Mouse (Mus musculus) liver, embryonic 16.5 days (tissue): Measurements from ENCODE around the gene Pde1b. TPM values are rescaled to one million over a fixed set of nuclear protein-coding genes. Genes with fewer than 3 reads are reported as not detected.

Experiments
- ATAC-seq: fragments of 200-750 bp; cut with Nextera tagmentation; 2 replicates; pipeline ENCODE4 v1.8.0; 2017; ENCODE audit warnings: low read depth, mild to moderate bottlenecking, moderate number of reproducible peaks, moderate library complexity
- H3K27ac ChIP-seq: fragments of 300-500 bp; sonication (generic); 2 replicates; pipeline ENCODE4 v1.5.1; 2014; ENCODE audit warnings: mild to moderate bottlenecking, low read length
- H3K27me3 ChIP-seq: fragments of 300-500 bp; sonication (generic); 2 replicates; pipeline ENCODE4 v1.6.1; 2014; ENCODE audit warnings: low read depth, low read length, mixed read lengths; ENCODE audit not compliant: control insufficient read depth, insufficient read depth
- H3K36me3 ChIP-seq: fragments of 300-500 bp; sonication (generic); 2 replicates; pipeline ENCODE4 v1.6.1; 2014; ENCODE audit warnings: mild to moderate bottlenecking; ENCODE audit not compliant: control insufficient read depth, insufficient read depth
- H3K4me1 ChIP-seq: fragments of 300-500 bp; sonication (generic); 2 replicates; pipeline ENCODE4 v1.6.1; 2014; ENCODE audit warnings: low read depth, low read length, mixed read lengths; ENCODE audit not compliant: control insufficient read depth
- H3K4me2 ChIP-seq: fragments of 300-500 bp; sonication (generic); 2 replicates; pipeline ENCODE4 v1.6.1; 2014; ENCODE audit warnings: low read depth, low read length, mixed read lengths
- H3K4me3 ChIP-seq: fragments of 300-500 bp; sonication (generic); 2 replicates; pipeline ENCODE4 v1.5.1; 2014; ENCODE audit warnings: low read depth, mild to moderate bottlenecking, low read length
- H3K9ac ChIP-seq: fragments of 300-500 bp; sonication (generic); 2 replicates; pipeline ENCODE4 v1.6.1; 2014; ENCODE audit warnings: low read depth, low read length
- H3K9me3 ChIP-seq: fragments of 300-500 bp; sonication (generic); replicated peaks from 2 replicates; pipeline ENCODE4 v1.6.1; 2016; ENCODE audit warnings: low read length; ENCODE audit not compliant: control insufficient read depth
- WGBS: fragments of 180-500 bp; shearing (Covaris S2); extraction: QIAGEN DNeasy Blood & Tissue Kit; methylation state at CpG from one replicate; pipeline ENCODE4 v1.1.7; 2014; ENCODE audit not compliant: insufficient replicate concordance; 5-methylcytosine and 5-hydroxymethylcytosine counted together
- polyA plus RNA-seq: library from polyadenylated mRNA; unstranded; fragments of >200 nt; fragmentation: Nextera tagmentation; extraction: Ambion mirVana; gene quantifications from 2 replicates; pipeline ENCODE4 v1.2.1, GENCODE M21; 2015

Pde1b gene
- polyA plus RNA-seq, 1 experiment from 2014 or later, result 0.31 TPM

GRCm38 (mm10) chr15:103500723-103501122 lies 2.1 kb upstream of the Pde1b start:
- no peak overlapping the region for H3K4me2 ChIP-seq
- no peaks in the 10 kb centered on the region for H3K36me3 ChIP-seq
- WGBS, result 47% methylated on average over 1 of the region's 1 CpGs
- H3K27ac ChIP-seq, result no peak overlapping the region
- no peaks in the 10 kb centered on the region for H3K9me3 ChIP-seq
- no peak overlapping the region for H3K9ac ChIP-seq
- H3K4me1 ChIP-seq, result peaks cover 3% of the 10 kb centered on the region; the same call in 1 of the 2 replicates
- H3K4me3 ChIP-seq, result no peak overlapping the region
- H3K27me3 ChIP-seq, result peaks cover 19% of the 10 kb centered on the region
- ATAC-seq, result no peak

- Histone ChIP-seq H3K4me1 (peaks cover 3% of the 10 kb centered on the region; the same call in 1 of the 2 replicates), H3K27me3 (peaks cover 19% of the 10 kb centered on the region), H3K4me2 (no peak overlapping the region), H3K9ac (no peak overlapping the region), H3K36me3 (no peaks in the 10 kb centered on the region), H3K9me3 (no peaks in the 10 kb centered on the region), H3K27ac (no peak overlapping the region), H3K4me3 (no peak overlapping the region)
- WGBS, result 52% methylated on average over 2 of the region's 2 CpGs
- ATAC-seq, result no peak
Observed at GRCm38 (mm10) chr15:103501186-103501585, 1.6 kb upstream of the Pde1b start.

GRCm38 (mm10) chr15:103503251-103503600 lies 392 bp downstream of the Pde1b start:
- no peak for ATAC-seq
- Histone ChIP-seq H3K36me3 (no peaks in the 10 kb centered on the region), H3K27me3 (peaks cover 19% of the 10 kb centered on the region), H3K4me3 (peak overlapping the region; percentile 41), H3K9me3 (no peaks in the 10 kb centered on the region), H3K4me2 (peak overlapping the region; percentile 62), H3K4me1 (peaks cover 3% of the 10 kb centered on the region; the same call in 1 of the 2 replicates), H3K27ac (no peak overlapping the region), H3K9ac (no peak overlapping the region)
- WGBS, result 3% methylated on average over 15 of the region's 15 CpGs

GRCm38 (mm10) chr15:103503660-103504059 lies 826 bp downstream of the Pde1b start:
- Histone ChIP-seq H3K9ac (no peak overlapping the region), H3K36me3 (no peaks in the 10 kb centered on the region), H3K9me3 (no peaks in the 10 kb centered on the region), H3K27ac (no peak overlapping the region), H3K4me1 (peaks cover 3% of the 10 kb centered on the region; the same call in 1 of the 2 replicates), H3K27me3 (peaks cover 19% of the 10 kb centered on the region), H3K4me2 (no peak overlapping the region), H3K4me3 (no peak overlapping the region)
- WGBS, result 51% methylated on average over 12 of the region's 12 CpGs
- ATAC-seq, result no peak

- Histone ChIP-seq H3K4me1 (no peaks in the 10 kb centered on the region), H3K4me3 (no peak overlapping the region), H3K27ac (no peak overlapping the region), H3K27me3 (no peaks in the 10 kb centered on the region; the same call in 1 of the 2 replicates), H3K4me2 (no peak overlapping the region), H3K9me3 (no peaks in the 10 kb centered on the region), H3K9ac (no peak overlapping the region), H3K36me3 (no peaks in the 10 kb centered on the region)
- no peak for ATAC-seq
- WGBS, result 42% methylated on average over 3 of the region's 3 CpGs
Observed at GRCm38 (mm10) chr15:103509317-103509716, 6.5 kb downstream of the Pde1b start.

GRCm38 (mm10) chr15:103511652-103512051 lies 8.8 kb downstream of the Pde1b start:
- ATAC-seq, result no peak
- Histone ChIP-seq H3K9ac (no peak overlapping the region), H3K4me2 (no peak overlapping the region), H3K4me1 (no peaks in the 10 kb centered on the region), H3K36me3 (no peaks in the 10 kb centered on the region), H3K27me3 (no peaks in the 10 kb centered on the region; the same call in 1 of the 2 replicates), H3K9me3 (no peaks in the 10 kb centered on the region), H3K4me3 (no peak overlapping the region), H3K27ac (no peak overlapping the region)
- 24% methylated on average over 1 of the region's 1 CpGs for WGBS

GRCm38 (mm10) chr15:103513621-103514031 lies 10.8 kb downstream of the Pde1b start:
- Histone ChIP-seq H3K4me3 (no peak overlapping the region), H3K36me3 (no peaks in the 10 kb centered on the region), H3K9ac (no peak overlapping the region), H3K27ac (no peak overlapping the region), H3K27me3 (no peaks in the 10 kb centered on the region; the same call in 1 of the 2 replicates), H3K4me1 (no peaks in the 10 kb centered on the region), H3K4me2 (no peak overlapping the region), H3K9me3 (no peaks in the 10 kb centered on the region)
- WGBS, result 18% methylated on average over 7 of the region's 7 CpGs
- ATAC-seq, result no peak

GRCm38 (mm10) chr15:103514119-103514518 lies 11.3 kb downstream of the Pde1b start:
- Histone ChIP-seq H3K9ac (no peak overlapping the region), H3K9me3 (no peaks in the 10 kb centered on the region), H3K27me3 (no peaks in the 10 kb centered on the region; the same call in 1 of the 2 replicates), H3K36me3 (no peaks in the 10 kb centered on the region), H3K4me3 (no peak overlapping the region), H3K27ac (no peak overlapping the region), H3K4me2 (peak overlapping the region; percentile 22; the same call in 1 of the 2 replicates), H3K4me1 (no peaks in the 10 kb centered on the region)
- 6% methylated on average over 10 of the region's 10 CpGs for WGBS
- ATAC-seq, result peak; percentile 61

- WGBS, result 44% methylated on average over 3 of the region's 3 CpGs
- no peak overlapping the region for H3K4me2 ChIP-seq
- H3K27ac ChIP-seq, result no peak overlapping the region
- no peak overlapping the region for H3K9ac ChIP-seq
- no peaks in the 10 kb centered on the region for H3K4me1 ChIP-seq
- ATAC-seq, result no peak
- H3K9me3 ChIP-seq, result no peaks in the 10 kb centered on the region
- H3K27me3 ChIP-seq, result no peaks in the 10 kb centered on the region; the same call in 1 of the 2 replicates
- no peaks in the 10 kb centered on the region for H3K36me3 ChIP-seq
- H3K4me3 ChIP-seq, result no peak overlapping the region
Observed at GRCm38 (mm10) chr15:103514914-103515313, 12.1 kb downstream of the Pde1b start.
